Mouse (Mus musculus): ENCODE results near the gene Ankrd55. TPM values are rescaled to one million over a fixed set of nuclear protein-coding genes. Genes with fewer than 3 reads are reported as not detected.
"Not testable (repeated sequence)": the region's sequence is repeated elsewhere in the genome, so short reads cannot be mapped to it uniquely, and the experiment has no call there.

Ankrd55 gene
- polyA plus RNA-seq, 2 experiments from 2014 or later = 12.1 to 14.6 TPM

DNA sequence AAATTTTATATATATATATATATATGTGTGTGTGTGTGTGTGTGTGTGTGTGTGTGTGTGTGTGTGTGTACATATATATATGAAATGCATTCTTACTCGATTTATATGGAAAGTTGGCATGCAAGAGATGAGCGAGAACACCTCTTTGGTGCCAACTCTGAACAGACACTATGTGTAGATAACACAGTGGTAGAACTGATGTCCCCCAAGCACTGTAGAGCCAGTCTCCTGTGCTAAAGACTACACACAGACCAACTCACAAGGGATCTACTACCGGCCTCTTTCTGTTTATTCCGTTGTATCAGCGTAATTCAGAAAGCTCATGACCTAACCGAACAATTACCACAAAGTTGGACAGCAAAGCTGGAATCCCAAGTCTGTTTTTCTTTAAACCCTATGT, 6.2 kb downstream of the Ankrd55 start:
- ATAC-seq = no peak

DNA sequence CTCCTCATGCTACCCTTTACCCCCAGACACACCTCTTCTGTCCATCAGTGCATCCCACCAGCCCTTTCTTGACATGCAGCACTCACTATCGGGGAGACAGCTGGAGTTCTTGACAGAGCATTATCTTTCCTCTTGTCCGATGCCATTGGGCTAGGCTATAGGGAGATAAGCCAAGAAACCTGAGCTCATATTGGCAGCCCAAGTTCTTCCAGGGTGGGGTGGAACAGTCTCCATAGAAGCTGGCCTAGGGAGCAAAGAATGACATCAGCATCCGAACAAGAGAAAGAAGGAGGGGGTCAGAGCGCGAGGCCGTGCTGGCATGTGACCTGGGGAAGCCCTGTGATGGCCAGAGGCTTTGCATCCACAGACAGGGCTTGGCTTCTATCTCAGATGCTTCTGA, 9.5 kb downstream of the Ankrd55 start:
- no peak for ATAC-seq

DNA sequence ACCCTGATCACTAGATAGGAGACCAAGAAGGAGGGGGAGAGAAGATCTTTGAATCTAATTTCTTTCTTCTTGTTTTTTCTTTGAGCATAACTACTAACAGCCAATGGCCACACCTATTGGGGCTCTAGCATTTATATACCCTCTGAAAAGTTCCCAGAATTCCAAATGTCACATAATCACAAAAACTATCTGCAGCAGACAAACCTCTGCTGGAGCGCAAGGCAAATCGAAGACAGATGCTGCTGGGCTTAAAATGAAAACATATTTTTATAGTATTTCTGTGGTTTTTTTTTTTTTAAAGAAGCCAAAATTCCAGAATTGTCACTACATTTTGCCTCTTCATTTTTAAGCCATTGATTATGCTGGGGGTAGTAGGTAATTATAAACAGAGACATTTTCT, 15.2 kb downstream of the Ankrd55 start:
- no peak for ATAC-seq

DNA sequence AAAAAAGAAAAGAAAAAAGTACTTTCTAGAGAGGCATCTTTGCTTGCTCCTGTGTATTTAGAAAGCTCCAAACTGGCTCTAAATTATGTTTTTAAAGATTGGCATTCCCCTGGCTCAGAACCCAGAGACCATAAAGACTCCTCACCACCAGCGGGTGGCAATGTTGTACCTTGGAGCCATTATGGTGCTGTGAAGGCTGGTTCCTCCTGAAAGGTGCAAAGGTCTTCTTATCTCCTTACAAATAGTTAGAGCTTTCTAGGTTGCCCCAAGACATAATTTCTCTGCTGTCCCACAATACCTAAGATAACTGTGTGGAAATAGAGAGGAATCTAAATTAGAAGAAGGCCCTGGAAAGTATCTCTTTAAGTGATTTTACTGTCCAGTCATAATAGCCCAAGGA, 20.4 kb downstream of the Ankrd55 start:
- peak; percentile 97 for ATAC-seq

DNA sequence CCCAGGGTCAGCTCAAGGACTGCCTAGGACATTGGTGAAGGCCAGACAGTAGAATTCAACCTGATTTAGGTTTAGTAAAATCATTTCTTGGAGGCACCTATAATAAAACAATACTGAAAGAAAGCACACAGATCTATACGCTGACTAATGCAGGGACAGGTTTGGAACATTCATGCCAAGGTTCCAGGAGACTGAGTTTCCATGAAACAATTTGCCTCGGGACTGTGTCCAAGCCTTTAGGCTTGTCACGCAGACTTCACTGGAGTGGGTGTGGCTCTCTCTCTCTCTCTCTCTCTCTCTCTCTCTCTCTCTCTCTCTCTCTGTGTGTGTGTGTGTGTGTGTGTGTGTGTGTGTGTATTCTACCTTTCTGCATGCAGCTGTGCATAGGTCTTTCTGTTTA, 23.4 kb downstream of the Ankrd55 start:
- not testable (repeated sequence) for ATAC-seq

DNA sequence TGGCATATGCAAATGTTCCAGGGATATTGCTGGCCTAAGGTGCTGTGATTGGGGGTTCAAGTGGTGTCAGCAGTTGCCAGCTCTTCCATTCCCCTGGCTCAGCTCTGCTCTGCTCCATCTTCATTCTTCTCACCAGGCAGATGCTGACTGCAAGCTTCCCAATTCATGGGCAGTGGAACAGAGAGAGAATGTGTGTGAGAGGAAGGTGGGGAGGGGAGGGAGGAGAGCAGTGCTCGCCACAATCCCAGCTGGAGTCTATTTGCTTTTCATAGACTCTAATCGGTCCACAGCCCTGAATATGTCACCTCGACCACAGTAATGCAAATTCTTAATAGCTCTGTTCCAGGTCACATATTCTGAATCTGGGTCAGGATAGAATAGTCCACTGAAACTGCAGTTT, 27.2 kb downstream of the Ankrd55 start:
- ATAC-seq = no peak

DNA sequence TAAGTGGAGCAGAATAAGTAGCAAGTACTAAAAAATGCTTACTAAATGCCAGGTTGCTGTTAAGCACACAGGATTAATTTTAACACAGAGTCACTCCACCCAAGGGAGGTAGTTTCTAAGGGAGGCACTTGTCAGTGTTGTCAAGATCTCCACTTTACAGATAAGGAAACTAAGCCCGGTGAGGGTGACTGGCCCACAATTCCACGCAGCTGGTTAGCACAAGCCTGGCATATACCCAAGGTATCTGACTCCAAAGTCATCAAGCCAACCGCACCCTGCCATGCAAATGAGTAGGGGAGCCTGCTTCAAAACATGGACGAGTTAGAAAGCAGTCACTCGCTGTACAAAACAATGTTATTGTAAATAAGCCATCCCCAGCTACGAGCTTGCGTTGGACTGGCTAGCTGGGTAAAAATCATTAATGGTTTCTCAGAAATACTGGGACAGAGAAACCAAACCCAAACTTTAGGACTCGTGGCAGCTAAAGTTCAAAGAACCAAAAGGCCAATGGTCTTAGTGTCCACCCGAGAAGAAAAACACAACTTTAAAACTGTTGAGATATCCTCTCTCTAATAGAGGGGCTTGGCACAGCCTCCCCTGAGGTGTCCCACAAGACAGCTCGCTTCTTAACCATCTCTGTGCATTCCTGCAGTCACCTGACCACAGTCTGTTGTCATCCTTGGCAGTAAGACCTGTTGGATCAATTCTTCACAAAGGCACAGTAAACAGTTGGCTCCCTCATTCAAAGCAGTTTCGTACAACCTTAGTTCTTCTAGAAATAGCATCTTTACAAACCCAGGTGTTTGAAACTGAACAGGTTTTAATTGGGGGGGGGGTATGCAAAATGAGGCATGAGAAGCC, 28.6 kb downstream of the Ankrd55 start:
- ATAC-seq = no peak

DNA sequence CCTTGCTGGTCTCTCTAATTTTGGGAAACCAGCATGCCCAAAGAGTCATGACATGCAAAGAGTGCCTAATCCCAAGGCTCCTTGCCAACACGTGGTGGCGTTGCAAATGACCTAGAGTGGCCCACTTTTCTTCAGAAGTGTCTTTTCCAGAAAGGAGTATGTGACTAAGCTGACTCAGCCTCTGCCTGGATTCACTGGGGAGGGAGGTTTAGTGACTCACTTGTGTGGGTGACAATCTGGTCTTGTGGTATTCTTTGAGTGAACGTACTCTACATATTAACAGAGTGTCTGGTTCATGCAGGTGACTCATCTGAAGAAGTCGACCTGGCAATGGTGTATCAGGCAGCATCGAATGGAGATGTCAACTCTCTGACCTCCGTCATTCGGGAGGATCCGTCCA, 29.9 kb downstream of the Ankrd55 start:
- ATAC-seq = peak; percentile 91

DNA sequence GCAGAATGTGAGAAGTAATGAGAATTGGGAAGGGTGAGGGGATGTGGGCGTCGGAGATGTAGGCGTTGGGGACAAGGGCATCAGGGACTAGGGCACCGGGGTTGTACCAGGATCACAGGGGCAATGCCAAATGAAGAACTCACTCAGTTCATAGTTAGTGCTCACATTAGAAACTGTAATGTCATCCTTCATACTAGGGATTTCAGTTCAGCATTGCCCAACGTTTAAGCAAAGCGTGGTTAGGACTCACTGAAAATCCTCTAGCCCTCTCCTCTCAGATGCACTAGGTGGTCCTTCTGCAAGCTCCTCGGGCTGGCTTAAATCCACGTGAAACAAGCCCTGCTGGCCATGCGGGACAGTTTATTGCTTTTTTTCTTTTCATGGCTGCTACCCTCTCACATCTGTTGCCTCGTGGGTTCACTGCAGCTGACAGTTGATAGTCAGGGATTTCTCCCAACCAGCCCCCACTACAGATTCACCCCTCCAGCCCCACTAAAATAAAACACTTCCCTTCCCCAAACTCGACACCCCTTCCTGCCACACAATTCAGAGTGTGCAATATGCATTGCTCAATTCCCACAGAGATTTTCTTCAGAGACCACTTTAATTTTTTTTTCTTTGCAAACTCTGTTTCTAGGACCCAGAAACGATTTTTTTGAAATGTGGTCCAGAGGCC, 35.5 kb downstream of the Ankrd55 start:
- no peak for ATAC-seq

DNA sequence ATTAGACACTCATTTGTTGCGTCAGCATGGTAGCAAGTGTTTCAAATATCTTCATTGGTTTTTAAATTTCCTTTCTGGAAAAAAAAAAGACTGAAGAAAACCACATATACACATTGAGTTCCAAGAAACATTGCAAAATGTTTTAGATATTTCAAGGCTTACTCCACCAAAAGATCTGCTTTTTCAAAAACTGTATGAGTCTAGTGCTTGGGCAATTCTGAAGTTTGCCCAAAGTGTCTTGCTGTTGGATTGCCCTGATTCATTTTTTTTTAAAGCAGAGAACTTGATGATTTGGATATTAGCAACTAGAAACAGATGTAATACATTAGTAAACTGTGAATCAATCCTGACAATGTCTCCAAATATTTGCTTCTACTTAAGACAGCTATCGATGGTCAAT, 36.9 kb downstream of the Ankrd55 start:
- ATAC-seq = no peak

DNA sequence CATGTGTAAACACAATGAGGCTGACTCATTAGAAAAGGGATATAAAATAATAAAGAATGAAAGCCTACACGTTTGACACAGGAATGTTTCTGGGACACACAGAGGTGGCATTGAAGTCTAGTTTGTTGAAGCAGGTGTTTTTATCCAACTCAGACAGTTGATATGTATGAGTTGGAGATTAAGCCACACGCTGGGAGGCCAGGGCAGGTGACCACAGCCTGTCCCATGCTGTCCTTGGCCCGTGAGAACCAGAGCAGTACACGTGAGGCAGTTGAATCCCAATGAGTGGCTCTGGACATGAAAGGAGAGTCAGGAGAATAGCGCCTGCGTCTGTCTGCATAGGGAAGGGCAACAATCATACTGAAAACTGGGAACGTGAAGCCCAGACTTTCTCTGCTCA, 38.2 kb downstream of the Ankrd55 start:
- no peak for ATAC-seq

DNA sequence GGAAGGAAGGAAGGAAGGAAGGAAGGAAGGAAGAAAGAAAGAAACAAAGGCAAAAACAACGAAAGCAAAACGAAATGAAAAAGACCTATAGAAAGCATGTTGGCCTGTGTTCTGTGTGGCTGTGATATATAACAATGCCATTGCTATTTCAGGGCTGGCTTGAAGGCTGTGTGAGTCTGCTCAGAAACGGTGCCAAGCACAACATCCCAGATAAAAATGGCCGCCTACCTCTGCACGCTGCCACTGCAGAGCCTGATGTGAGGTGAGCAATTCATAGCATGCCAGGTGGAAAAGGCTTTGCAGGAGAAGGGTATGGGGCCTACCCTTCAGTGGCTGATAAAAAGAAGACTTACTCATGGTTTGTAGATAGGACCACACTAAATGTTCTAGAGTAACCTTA, 38.7 kb downstream of the Ankrd55 start:
- ATAC-seq = no peak

DNA sequence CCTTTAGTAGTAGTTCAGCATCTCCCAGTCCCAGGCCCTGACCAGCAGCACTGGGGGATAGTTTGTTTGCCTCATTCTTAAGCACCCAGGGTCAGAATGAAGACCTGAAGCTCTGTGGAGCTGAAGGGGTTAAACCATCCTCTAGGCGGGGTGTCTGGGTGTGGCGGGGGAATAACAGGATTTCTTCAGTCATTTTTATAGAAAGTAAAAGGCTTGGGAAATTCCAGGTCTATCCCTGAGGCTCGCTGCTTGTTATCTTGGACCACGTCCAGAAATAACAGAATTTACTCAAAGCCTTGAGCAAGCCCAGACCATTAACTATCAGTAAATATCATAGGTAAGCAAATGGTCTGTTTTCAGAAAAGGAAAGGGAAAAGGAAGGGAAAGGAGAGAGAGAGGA, 39.3 kb downstream of the Ankrd55 start:
- ATAC-seq = no peak

DNA sequence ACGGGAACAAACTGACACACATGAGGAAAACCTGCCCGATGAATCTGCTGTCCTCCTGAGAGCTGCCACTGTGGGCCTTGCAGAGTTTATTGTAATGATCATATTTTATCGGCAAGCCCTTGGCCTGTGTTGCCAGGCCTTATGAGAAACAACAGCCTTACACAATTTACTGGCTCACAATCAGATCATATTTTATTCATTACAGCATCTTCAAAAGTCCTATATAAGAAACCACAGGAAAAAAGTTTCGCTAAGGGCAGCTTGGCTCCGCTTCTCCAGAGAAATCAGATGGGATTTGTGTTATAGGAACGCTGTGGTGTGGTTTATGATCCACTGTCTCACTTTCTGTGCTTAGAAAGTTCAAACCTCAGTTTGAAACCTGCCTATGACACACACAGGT, 42.0 kb downstream of the Ankrd55 start:
- no peak for ATAC-seq

DNA sequence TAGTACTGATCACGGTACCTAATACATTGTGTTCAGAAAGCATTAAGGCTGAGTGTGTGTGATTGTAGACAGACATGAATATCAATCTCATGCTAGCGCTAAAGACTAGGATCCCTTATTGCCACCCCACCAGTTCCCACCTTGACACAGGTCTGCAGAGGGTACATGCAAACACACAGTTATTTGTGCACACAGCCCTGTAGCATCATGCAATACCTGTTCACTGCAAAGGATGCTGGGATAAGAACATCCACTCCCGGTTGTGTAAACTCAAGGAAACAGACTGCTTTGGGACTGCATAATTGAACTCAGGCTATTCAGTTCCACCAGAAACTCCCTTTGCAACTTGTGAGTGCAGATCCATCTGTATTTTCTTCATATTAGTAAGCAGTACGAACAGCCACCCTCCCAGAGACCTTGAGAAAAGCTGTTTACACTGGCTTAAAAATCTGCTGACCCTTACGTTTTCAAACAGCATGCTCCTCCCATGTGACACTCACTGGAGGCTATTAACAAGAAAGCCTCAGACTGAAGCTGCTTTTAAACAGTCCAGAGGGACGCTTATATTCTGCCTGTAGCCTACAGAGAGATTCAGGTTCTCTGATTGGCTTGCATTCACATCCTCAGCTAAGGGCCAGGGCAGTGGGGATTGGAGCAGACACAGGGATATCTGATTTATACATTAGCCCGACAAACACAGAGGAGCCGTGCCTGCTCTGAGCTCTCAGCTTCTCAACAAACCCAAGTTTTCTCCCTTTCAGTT, 42.8 kb downstream of the Ankrd55 start:
- ATAC-seq = no peak

DNA sequence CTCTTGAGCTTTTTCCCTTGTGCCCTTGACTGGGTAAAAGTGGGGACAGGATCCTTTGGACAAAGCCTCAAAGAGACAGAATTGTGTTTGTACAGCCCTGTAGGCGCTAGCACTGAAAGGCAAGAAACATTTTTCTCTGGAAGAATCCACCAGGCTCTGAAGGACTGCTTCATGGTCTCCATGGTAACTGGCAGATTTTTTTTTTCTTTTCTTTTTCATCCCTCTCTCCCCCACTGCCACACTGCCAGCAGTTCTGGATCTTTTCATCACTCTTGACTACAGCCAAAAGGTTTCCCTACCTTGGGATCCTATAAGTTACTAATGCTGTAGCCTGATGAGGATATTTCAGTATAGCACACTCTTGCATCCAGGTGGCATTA, 43.4 kb downstream of the Ankrd55 start:
- ATAC-seq = no peak

DNA sequence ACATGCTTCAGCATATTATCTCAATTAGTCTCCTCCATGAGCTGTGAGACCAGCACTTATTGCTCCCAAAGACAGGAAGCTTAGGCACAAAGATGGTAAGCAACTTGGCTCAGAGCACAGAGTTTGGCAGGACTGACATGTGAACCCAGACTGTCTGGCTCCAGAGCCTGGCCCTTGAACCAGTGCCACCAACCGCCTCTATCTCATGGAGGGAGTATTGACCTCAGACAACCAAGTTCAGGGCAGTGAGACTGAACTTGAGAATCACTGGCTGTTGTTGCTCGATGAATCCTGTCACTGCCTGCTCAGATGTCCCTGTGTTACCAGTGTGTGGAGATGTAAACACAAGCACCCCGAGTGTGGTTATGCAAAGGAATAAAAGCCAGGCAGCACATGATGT, 47.3 kb downstream of the Ankrd55 start:
- no peak for ATAC-seq

DNA sequence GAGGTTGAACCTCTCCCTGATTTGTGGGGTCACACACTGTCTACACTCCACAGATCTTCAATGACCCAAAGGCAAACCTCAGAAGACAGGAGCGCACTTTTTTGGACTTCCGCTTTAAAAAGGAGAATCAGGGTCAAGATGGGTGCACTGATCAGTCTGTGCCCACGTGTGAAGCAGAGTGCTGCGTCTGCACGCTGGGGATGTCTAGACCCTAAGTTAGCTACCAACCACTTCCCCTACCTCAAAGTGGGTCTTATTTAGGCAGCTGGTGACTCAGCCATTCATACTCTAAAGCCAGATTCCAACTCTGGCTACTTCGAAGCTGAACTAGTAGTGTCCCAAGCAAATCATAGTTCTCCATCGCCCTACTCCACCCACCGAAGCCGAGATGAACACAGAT, 48.9 kb downstream of the Ankrd55 start:
- no peak for ATAC-seq

DNA sequence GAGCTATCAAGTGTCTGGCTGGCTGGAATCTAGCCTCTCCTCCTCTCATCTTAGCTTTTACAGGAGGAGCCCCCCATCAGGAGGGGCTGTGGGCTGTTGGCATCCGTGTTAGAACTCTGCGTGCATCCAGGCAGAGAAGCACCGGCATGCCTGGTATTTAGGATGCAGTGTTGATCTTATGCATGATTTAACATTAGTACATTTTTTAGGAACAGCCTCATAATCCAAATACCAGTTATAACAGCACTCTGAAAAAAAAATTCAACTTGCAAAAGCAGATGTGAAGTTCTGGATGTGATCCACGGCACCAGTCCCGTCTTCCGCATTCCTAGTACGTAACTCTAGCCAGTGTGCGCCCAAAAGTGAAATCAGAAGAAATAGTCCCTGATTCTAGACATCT, 52.0 kb downstream of the Ankrd55 start:
- ATAC-seq = no peak

DNA sequence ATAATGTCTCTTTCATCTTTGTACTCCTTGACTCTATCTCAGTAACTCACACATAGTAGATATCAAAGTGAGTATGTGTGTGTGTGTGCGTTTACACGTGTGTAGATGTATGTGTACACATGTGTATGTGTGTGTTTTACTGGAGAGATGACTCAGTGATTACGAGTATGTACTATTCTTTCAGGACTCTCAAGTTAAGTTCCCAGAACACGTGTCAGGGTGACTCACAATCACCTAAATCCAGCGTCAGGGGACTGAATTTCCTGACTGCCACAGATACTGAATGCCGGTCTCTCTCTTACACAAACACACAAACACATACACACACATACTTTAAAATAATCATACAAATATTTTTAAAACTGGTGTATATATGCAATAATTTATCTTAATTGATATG, 52.5 kb downstream of the Ankrd55 start:
- no peak for ATAC-seq

DNA sequence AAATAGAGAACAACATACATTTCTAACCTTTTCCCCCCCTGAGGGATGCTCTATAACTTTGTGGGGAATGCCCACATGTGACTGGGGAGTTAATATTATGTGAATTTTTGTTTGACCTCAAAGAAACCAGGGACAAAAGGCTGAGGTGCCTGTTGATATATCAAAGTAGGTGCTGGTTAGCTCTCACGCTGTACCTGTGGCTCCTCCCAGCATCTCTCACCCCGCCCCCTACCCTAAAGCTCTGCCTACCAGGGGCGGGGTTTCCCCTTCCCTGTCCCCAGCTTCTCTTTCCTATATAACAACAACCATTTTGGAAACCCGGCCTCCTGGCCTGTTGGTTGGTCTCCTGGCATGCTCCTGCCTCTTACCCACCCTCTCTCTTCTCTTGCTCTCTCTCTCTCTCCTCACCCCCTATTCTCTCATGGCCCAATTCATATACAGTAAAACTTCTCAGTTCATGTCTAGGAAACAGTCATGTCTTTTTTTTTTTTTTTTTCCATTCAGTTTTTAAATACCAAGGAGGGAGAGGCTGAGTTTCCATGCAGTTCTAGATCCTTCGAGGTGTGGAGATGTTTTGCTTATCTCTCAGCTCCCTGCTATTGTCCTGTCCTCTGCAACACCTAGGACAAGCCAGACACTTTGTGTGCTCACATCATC, 54.8 kb downstream of the Ankrd55 start:
- peak; percentile 75 for ATAC-seq

DNA sequence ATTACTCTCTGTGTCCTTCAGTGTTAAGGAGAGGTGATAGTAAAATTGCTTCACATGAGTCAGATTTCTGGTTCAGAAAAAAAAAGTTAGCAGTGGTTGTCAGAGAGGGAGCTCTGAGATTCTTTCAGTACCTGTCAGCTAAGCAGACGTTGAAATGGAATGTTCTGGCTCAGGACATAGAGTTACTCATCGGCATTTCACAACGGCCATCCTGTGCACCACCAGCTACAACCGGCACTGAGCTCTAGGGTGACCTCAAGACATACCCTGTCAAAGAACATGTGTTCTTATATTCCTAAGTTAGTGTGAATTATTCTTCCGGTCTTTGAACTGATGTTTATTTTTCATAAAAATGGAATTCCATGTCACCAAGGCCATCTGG, 55.4 kb downstream of the Ankrd55 start:
- no peak for ATAC-seq

DNA sequence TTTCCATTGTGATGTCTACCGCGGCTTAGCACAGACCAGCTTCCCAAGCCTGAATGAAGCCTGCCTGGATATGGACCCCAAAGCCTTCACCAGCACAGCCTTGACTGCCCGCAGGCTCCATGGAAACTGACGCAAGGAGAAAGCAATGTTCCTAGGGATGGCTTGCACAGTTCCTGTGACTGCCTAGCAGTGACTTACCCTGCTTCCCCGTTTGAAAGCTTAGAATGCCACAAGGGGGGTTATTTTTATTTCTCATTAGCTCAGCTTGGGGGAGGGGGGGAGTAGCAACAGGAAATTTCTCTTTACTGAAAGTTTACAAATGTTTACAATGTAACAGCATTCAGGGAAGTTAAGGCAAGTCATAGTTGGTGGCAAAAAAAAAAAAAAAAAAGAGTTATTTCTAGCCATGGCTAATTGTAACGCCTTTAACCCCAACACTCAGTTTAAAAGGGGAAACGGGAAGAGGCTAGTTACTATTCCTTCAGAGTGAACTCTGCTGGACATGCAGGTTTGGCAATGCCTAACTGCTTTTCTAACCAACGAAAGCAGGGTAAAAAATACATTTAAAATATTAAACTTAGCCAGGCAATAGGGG, 56.1 kb downstream of the Ankrd55 start:
- no peak for ATAC-seq
